In genomic region chr3:83752196-83752595, GRCm38 (mm10) we compare ENCODE assay signal across 18 mouse cellular contexts. TPM values are rescaled to one million over a fixed set of nuclear protein-coding genes. Genes with fewer than 3 reads are reported as not detected.
DNase-seq lines count a peak whose midpoint lies in the region; ATAC-seq lines count a peak whose summit lies in the region.
"Had no signal": no experiment of that assay in that cellular context is flagged by ENCODE, and none has a peak within 500 bp of the region (broad histone marks: within the 10 kb centered on the region; RNA-seq: fewer than 3 reads in every experiment).

No protein-coding gene starts in this region.

- no peak for ATAC-seq in activated CD4-positive, CD25-positive, alpha-beta regulatory T cell, adult 4 months
- ATAC-seq: CD4-positive, CD25-positive, alpha-beta regulatory T cell, adult 4 months; Patski had no signal

- peak; percentile 84 for DNase-seq in 3T3-L1 (ENCODE audit: low read depth, low spot score)
- peak; percentile 85 for DNase-seq in NIH3T3 (ENCODE audit: low read depth)
- no peak for DNase-seq in ovary, postnatal 36 days (ENCODE audit: low spot score)
- DNase-seq: adrenal gland, adult 2 months; adrenal gland, adult 8-10 months; adrenal gland, postnatal 14 days; adrenal gland, postnatal 25 days; B cell, adult 2 months; cerebellum, adult 11 months; cerebellum, adult 11-12 months; cerebellum, adult 18-20 months; cerebellum, adult 2 months; cerebellum, adult 8-10 months; cerebellum, adult 9-10 months had no signal

RNA-seq across cellular contexts. Expression of gene Sfrp2, which starts 13.9 kb away (rescaled TPM):
- polyA plus RNA-seq in activated CD4-positive, CD25-positive, alpha-beta regulatory T cell, adult 4 months (2017; shearing (Covaris generic)), result 10 to 100 TPM in 1 of 2 experiments, 1 to 10 TPM in 1; 4.7 to 10.3 TPM
- polyA plus RNA-seq: G1E had no signal
